Mouse (Mus musculus) erythroblast, adult 5-6 weeks (primary cell): Measurements from ENCODE around the gene Slc31a2. TPM values are rescaled to one million over a fixed set of nuclear protein-coding genes. Genes with fewer than 3 reads are reported as not detected.

Source experiments
- ATAC-seq: replicated peaks from 2 replicates; pipeline ENCODE4 v1.8.0; 2016; ENCODE audit warnings: moderate number of reproducible peaks, mild to moderate bottlenecking, moderate TSS enrichment, inconsistent platforms; ENCODE audit not compliant: poor library complexity, low FRiP score, severe bottlenecking
- total RNA-seq, 2 experiments: library from RNA; stranded (forward) in 1 of 2; stranded (reverse) in 1 of 2; fragments of 150-400 nt in 1 of 2; fragments of 200-764, 138-1000 nt in 1 of 2; gene quantifications; 2 replicates each; pipeline versions ENCODE4 v1.2.3 to v1.2.4; 2015 to 2017; ENCODE audit warnings: low replicate concordance in 2 of 2

The Slc31a2 gene
- total RNA-seq, 2 experiments from 2014 or later: 13.6 to 24.4 TPM

DNA sequence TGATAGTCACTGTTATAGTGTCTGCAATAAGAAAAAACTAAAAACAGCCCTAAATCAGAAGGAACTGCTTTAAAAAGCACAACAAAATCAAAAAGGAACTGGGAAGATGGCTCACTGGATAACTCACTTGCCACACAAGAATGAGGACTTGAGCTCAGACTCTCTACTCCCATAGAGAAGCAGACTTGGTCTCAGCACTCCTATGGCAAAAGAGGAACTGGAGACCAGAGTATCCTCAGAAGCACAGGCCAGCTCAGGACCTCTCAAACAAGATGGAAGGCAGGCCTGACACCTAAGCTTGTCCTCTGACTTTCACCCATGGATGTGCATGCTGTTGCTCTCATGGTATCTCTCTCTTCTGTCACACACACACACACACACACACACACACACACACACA lies 46.0 kb downstream of the Slc31a2 start:
- no peak for ATAC-seq

DNA sequence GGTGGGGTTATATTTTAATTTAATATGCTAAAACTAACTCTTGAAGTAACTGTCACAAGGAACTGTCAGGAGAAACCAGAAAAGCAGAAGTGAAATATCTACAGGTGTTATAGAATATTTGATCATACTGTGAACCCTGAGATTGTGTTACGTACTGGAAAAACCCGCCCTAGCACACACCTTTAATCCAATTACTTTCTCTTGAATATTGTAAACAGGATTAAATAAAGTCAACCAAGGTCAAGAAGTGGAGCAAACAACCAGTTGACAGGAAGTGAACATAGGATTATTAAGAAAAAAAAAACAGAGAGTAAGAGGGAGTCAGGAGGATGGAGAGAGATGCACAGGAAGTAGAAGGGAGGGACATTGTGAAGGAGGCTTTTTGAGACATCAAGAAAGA lies 50.5 kb downstream of the Slc31a2 start:
- ATAC-seq: no peak

DNA sequence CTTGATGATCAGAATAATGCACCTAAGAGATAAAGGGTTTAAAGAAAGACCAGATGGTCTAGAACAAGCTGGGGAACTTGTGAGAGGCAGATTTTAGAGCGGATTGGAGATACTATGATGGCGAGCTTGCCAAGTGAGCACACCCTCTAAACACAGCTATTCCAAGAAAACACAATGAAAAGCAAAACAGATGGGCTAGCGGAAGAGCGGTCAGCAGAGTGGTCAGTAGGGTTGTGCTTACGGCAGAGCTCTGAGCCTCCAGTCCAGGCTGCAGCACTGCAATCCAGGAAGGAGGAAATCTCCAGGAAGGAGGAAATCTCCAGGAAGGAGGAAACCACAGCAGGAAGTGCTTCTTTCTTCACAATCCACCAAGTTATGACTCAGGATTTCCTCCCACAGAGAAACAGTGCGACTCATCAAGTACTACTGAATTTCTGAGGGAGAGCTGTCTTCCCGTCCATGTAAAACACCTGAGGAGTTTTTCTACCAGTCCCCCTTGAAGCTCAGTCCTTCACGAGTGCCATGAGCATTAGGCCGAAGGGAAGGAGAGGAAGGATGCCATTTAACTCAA lies 51.4 kb downstream of the Slc31a2 start:
- no peak for ATAC-seq

DNA sequence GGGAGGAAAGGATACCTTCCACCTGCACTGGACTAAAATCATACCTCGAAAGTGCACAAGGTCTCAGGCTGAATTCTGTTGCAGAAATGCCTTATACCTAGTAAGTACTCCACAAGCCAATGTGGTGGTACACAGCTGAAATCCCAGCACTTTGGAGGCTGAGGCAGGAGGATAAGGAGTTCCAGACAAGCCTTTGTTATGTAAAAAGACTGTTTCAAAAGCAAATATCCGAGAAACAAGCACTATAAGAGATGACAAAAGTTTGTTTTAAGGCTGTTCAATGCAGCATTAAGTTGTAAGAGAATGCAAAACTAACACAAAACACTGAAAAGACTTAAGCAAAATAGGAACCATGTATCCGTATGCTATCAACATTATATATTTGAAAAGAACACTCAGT lies 52.2 kb downstream of the Slc31a2 start:
- ATAC-seq: no peak

DNA sequence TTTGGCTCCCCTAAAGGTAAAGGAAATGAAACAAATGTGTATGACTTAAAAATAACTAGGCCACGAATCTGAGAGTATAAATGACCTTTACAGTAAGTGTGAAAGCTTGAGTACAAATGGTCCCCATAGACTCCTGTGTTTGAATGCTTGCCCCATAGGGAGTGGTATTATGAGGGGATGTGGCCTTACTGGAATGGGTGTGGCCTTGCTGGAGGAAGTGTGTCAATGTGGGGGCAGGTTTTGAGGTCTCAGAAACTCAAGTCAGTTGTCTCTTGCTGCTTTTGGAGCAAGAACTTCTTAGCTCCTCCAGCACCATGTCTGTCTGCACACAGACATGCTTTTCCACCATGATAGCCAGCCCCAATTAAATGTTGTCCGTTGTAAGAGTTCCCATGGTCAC lies 54.1 kb downstream of the Slc31a2 start:
- ATAC-seq: no peak

DNA sequence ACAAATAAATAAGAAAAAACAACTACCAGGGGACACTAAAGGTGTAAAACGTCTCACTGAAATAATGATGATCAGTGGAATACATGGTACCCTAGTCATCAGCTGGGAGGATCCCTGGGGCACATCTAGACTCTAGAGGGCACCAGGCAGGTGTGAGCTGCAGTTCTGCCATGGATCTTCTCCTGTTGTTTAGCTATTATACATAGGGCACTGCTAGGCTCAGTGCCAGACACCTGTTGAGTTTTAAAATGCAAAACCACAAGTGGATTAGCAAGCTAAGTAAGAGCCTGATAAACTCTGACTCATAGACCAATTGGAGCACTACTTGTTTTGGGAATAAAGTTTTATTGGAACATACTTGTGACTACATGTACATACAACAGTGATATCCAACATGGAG lies 55.9 kb downstream of the Slc31a2 start:
- no peak for ATAC-seq

DNA sequence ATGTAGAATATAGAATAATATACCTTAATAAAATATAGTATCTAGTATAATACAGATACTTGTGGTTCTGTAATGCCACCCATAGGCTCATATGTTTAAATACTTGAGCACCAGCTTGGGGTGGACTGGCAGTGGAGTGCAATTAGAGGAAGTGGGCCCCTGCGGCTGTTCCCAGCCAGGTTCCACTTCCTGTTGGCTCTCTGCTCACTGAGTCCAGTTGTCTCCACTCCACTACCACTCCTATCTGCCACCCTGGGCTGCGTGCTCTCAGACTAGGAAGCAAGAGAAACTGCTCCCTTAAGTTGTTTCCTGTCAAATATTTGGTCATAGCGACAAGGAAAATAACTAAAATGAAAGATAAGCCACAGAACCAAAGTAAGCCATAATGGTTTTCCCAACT lies 60.3 kb downstream of the Slc31a2 start:
- ATAC-seq: no peak

DNA sequence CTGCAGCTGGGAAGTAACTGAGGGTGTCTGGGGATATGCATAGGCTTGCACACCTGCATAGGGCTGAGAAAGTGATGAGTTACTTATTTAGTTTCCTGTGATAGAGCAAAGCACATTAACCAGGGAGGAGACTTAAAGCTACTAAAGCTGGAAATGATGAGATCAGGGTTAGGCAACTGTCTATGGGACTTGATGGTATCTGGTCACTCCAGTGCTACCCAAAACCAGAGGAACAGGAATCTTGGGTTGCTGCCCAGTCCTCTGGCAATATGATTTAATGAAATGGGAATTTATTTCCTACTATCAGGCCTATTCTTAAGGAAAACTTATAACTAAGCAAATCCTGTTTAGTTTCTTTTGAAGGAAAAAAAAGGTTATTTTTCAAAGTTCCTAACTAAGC lies 63.7 kb downstream of the Slc31a2 start:
- no peak for ATAC-seq

DNA sequence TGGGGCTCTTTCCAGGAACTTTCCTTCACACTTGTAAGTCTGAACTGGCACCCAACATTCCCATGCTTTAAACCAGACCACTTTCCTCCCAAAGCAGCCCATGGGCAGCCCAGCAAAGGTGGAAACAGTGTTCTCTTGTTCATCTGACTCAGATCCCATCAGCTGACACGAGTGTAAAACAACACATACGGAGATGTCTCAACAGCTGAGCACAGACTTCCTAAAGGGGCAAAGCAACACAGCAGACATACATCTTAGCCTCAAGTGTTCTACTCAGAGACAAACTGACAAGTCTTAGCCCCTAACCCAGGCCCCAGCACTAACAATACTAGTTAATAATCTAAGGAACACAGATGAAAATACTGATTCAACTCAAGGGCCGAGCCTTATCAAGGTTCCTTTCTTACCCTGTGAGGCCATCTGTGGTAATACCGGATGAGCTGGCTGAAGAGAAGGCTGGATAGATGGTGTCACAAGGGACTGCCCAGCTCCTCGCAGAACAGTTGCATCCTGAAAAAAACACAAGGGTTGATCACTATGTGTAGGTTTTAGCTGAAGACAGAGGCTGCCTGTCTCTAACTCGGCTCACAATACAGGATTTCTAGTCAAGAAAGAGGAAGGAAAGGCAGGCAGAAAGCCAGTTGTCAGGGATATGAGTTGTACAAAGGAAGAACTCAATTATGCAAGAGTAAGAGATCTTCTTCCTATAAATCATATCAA lies 66.7 kb downstream of the Slc31a2 start:
- ATAC-seq: no peak

DNA sequence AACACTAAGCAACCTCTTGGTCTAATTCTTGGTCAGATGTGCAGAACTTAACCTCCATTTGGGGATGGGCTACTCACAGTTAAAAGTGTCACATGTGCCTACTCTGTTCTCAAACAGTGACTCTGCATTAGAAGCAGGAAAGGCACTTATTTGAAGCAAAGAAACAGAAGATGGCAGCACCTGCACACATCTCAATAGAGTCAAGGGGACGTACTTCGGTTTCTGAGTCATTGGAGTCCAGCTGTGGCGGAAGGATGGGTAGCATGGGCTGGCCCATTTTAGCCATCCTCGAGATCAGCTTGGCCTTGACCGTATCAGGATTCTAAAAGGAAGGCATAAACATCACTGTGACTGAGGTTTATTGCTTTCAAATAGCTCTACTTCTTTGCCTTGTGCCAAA lies 69.6 kb downstream of the Slc31a2 start:
- ATAC-seq: no peak

DNA sequence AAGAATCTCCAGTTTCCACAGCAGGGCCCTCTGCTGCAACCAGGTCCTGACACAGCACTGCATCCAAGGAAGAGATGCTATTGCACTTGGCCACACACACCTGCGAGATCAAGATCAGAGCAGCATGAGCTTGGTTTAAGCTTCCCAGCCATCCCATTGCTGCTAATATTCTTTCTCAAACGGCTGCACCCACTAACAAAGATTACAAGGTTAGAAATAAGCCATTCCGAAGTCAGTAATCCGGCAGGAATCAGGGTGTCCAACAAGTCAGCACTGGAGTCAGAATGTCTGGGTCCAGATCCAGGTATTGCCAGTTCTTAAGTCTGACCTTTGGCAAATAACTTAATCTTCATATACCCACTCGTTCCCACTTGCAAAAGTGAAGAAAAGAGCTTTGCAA lies 76.2 kb downstream of the Slc31a2 start:
- no peak for ATAC-seq

DNA sequence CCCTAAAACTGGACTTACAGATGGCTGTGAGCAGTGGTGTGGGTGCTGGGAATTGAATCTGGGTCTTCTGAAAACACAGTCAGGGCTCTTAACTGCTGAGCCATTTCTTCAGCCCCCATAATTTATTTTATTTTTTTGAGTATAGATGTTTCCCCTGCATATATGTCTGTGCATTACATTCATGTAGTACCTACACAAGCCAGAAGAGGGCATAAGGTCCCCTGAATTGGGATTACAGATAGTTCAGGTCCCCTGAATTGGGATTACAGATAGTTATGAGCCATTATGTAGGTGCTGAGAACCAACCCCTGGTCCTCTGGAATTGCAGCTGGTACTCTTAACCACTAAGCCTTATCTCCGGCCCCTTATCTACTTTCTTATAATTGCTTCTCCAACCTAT lies 81.6 kb downstream of the Slc31a2 start:
- peak; percentile 81 for ATAC-seq

DNA sequence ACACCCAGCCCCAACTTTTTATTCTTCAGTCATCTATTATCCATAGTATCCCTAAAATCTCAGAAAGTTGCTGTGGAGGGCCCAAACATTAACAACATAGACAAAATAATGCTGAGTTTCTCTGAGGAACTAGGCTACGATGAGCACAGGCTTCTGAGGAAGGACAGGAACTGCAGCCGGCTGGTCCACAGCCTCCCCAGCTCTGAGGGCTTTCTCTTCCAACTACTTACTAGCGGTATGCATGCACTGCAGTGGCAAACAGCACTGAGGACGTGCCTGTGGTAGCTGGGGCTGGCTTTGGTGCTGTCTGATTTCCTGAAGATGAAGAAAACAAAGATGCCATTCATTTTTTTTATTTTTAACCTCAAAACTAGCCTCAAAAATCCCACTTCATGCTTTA lies 83.5 kb downstream of the Slc31a2 start:
- no peak for ATAC-seq

DNA sequence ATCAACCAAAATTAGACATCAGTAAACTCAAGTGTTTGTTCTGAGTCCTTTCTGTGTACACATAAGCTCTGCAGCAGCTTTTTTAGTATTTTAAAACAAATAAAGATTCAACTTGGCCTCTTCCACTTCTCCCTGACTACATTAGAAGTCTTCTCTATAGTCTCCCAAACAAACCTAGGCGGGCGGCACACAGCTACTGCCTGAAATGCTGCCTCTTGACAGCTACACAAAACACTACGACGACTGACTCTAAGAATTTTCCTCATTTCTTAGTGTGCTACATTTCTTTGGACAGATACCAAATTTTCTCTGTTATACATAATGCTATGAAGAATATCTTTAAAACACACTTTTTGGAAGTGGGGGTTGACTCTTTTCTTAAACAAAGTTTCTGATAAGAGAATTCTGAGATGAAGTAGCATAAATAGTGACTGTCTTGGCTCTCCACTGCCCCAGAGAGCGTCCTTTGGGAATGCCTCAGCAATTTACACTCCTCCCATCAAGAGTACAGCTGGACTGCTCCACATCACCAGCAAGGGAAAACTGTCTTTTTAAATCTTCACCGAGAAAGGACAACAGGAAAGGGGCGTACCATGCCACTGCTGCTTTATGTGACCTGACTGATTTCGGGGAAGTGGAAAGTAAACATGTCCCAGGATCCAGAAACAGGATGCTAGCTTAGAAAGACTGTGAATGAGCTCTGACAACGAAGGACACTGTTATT lies 85.4 kb downstream of the Slc31a2 start:
- ATAC-seq: no peak

Other genes starting within 250 kb of the Slc31a2 start
- gene Mup20, start 208.4 kb upstream of the Slc31a2 start, total RNA-seq (2015; ENCODE audit: low replicate concordance): not detected in 2 replicates
- not detected in 2 replicates for gene Mup20, start 208.4 kb upstream of the Slc31a2 start, total RNA-seq (2017; ENCODE audit: low replicate concordance)
- not detected in 2 replicates for gene Mup3, start 175.2 kb upstream of the Slc31a2 start, total RNA-seq (2015; ENCODE audit: low replicate concordance)
- not detected in 2 replicates for gene Mup3, start 175.2 kb upstream of the Slc31a2 start, total RNA-seq (2017; ENCODE audit: low replicate concordance)
- not detected in 2 replicates for gene Mup21, start 111.7 kb upstream of the Slc31a2 start, total RNA-seq (2015; ENCODE audit: low replicate concordance)
- not detected in 2 replicates for gene Mup21, start 111.7 kb upstream of the Slc31a2 start, total RNA-seq (2017; ENCODE audit: low replicate concordance)
- not detected in 2 replicates for gene Zfp37, start 31.5 kb upstream of the Slc31a2 start, total RNA-seq (2015; ENCODE audit: low replicate concordance)
- gene Zfp37, start 31.5 kb upstream of the Slc31a2 start, total RNA-seq (2017; ENCODE audit: low replicate concordance): not detected in 2 replicates
- gene Fkbp15, start 98.0 kb downstream of the Slc31a2 start, total RNA-seq (2015; ENCODE audit: low replicate concordance): 15.0 and 25.9 TPM in 2 replicates
- gene Fkbp15, start 98.0 kb downstream of the Slc31a2 start, total RNA-seq (2017; ENCODE audit: low replicate concordance): 29.0 and 31.6 TPM in 2 replicates
- gene Slc31a1, start 98.2 kb downstream of the Slc31a2 start, total RNA-seq (2015; ENCODE audit: low replicate concordance): 2.7 and 5.2 TPM in 2 replicates
- 3.7 and 5.4 TPM in 2 replicates for gene Slc31a1, start 98.2 kb downstream of the Slc31a2 start, total RNA-seq (2017; ENCODE audit: low replicate concordance)
- gene Cdc26, start 146.1 kb downstream of the Slc31a2 start, total RNA-seq (2015; ENCODE audit: low replicate concordance): 33.4 and 49.1 TPM in 2 replicates
- 30.9 and 33.0 TPM in 2 replicates for gene Cdc26, start 146.1 kb downstream of the Slc31a2 start, total RNA-seq (2017; ENCODE audit: low replicate concordance)
- gene Prpf4, start 146.2 kb downstream of the Slc31a2 start, total RNA-seq (2015; ENCODE audit: low replicate concordance): 1.3 and 2.7 TPM in 2 replicates
- 7.0 and 12.5 TPM in 2 replicates for gene Prpf4, start 146.2 kb downstream of the Slc31a2 start, total RNA-seq (2017; ENCODE audit: low replicate concordance)
- not detected in 2 replicates for gene Rnf183, start 172.7 kb downstream of the Slc31a2 start, total RNA-seq (2015; ENCODE audit: low replicate concordance)
- gene Rnf183, start 172.7 kb downstream of the Slc31a2 start, total RNA-seq (2017; ENCODE audit: low replicate concordance): not detected in 2 replicates
- gene Wdr31, start 208.3 kb downstream of the Slc31a2 start, total RNA-seq (2015; ENCODE audit: low replicate concordance): 0.63 TPM in 1 of 2 replicates, not detected in the other
- gene Wdr31, start 208.3 kb downstream of the Slc31a2 start, total RNA-seq (2017; ENCODE audit: low replicate concordance): 0.42 TPM in 1 of 2 replicates, not detected in the other
- gene Bspry, start 217.5 kb downstream of the Slc31a2 start, total RNA-seq (2015; ENCODE audit: low replicate concordance): not detected in 2 replicates
- gene Bspry, start 217.5 kb downstream of the Slc31a2 start, total RNA-seq (2017; ENCODE audit: low replicate concordance): not detected in 2 replicates
- gene Hdhd3, start 240.9 kb downstream of the Slc31a2 start, total RNA-seq (2015; ENCODE audit: low replicate concordance): not detected in 2 replicates
- gene Hdhd3, start 240.9 kb downstream of the Slc31a2 start, total RNA-seq (2017; ENCODE audit: low replicate concordance): 1.0 TPM in 1 of 2 replicates, not detected in the other